Mouse (Mus musculus) ES-Bruce4 (cell line): ENCODE data around the gene Ppard.

Experiments
- CTCF ChIP-seq: IDR thresholded peaks from one replicate; pipeline ENCODE4 v1.8.1; 2011; ENCODE audit warnings: low read depth, low read length
- EP300 ChIP-seq: IDR thresholded peaks from 2 replicates; pipeline ENCODE4 v1.6.1; 2011; ENCODE audit warnings: low read depth, low read length; ENCODE audit not compliant: insufficient read depth
- POLR2A ChIP-seq: IDR thresholded peaks from one replicate; pipeline ENCODE4 v1.8.1; 2011; ENCODE audit warnings: low read length; ENCODE audit not compliant: insufficient read depth

DNA sequence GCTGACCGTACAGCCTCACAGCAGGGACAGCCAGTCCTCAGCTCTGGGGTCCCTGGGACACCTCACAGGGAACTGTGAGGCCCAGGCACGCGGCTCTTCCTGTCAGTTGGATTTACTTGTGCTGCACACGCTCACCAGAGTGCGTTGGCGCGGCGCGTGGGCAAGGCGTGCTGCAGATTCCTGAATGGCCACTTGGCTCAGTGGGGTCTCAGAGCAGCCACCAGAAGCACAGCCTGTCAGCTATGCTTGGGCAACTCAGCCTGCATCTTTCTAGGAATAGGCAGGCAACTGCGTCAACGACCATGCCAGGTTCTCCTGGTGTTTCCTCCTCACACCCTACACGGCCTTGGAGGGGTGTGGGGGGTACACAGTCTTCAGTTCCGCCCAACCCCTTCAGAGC is 44.7 kb downstream of the Ppard start:
- TF ChIP-seq CTCF: no peak
- no peak for TF ChIP-seq POLR2A
- TF ChIP-seq EP300: no peak
